In the genomic region with DNA sequence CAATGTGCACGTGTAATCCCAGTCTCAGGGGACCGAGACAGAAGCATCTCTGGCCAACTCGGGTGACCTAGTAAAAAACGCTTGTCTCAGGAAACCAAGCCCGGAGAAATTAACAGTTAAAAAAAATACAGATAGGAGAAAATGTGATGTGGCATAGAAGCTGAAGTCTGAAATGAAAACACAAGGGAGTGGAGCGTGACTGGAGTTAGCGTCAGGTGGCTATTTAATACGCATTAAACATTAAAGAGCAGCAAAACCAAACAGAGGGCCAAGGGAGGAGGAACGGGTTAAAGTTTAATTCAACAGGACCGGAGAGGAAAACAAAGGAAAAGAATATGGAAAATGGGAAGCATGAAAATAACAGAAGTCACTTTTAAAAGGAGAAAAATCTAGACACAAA, we compare ENCODE assay signal across 18 mouse cellular contexts.
"Had no signal": no experiment of that assay in that cellular context is flagged by ENCODE, and none has a peak within 500 bp of the region (broad histone marks: within the 10 kb centered on the region; RNA-seq: fewer than 3 reads in every experiment).

No protein-coding gene starts in this region.

- H3K4me2 ChIP-seq: intestine, embryonic 15.5 days; limb, embryonic 12.5 days; liver, embryonic 12.5 days; lung, embryonic 15.5 days; midbrain, embryonic 11.5 days; midbrain, embryonic 15.5 days; neural tube, embryonic 12.5 days; stomach, embryonic 15.5 days had no signal

- ATAC-seq: intestine, embryonic 15.5 days; liver, embryonic 12.5 days; liver, postnatal 0 days; midbrain, embryonic 15.5 days had no signal

- DNase-seq: layer of hippocampus, adult 9-11 months; layer of hippocampus, postnatal 36 days; liver, postnatal 0 days; lung, postnatal 14 days; retina, postnatal 1 day; right cerebral cortex, postnatal 14 days; thymus, adult 2 months; thymus, postnatal 25 days had no signal

- H3K9me3 ChIP-seq: intestine, embryonic 15.5 days; limb, embryonic 12.5 days; lung, embryonic 15.5 days; megakaryocyte, embryonic 14.5 days; midbrain, embryonic 15.5 days; neural tube, embryonic 12.5 days; stomach, embryonic 15.5 days had no signal

- H3K9ac ChIP-seq: intestine, embryonic 15.5 days; limb, embryonic 12.5 days; liver, embryonic 12.5 days; liver, postnatal 0 days; lung, embryonic 15.5 days; midbrain, embryonic 15.5 days; neural tube, embryonic 12.5 days; stomach, embryonic 15.5 days had no signal

- H3K36me3 ChIP-seq: intestine, embryonic 15.5 days; limb, embryonic 12.5 days; liver, embryonic 12.5 days; lung, embryonic 15.5 days; midbrain, embryonic 15.5 days; neural tube, embryonic 12.5 days; stomach, embryonic 15.5 days had no signal

- H3K4me3 ChIP-seq: intestine, embryonic 15.5 days; limb, embryonic 12.5 days; liver, embryonic 12.5 days; lung, embryonic 15.5 days; megakaryocyte, embryonic 14.5 days; midbrain, embryonic 15.5 days; neural tube, embryonic 12.5 days; stomach, embryonic 15.5 days had no signal

- H3K27ac ChIP-seq: intestine, embryonic 15.5 days; limb, embryonic 12.5 days; lung, embryonic 15.5 days; macrophage; midbrain, embryonic 15.5 days; neural tube, embryonic 12.5 days; stomach, embryonic 15.5 days had no signal

- H3K4me1 ChIP-seq: intestine, embryonic 15.5 days; lung, embryonic 15.5 days; midbrain, embryonic 15.5 days; stomach, embryonic 15.5 days had no signal

- H3K27me3 ChIP-seq: intestine, embryonic 15.5 days; limb, embryonic 12.5 days; liver, embryonic 12.5 days; lung, embryonic 15.5 days; megakaryocyte, embryonic 14.5 days; midbrain, embryonic 15.5 days; neural tube, embryonic 12.5 days; stomach, embryonic 15.5 days had no signal
